Mouse (Mus musculus) lung, adult 2 months (tissue): ENCODE results near the gene Nrg4.

Experiments used
- CTCF ChIP-seq: fragments of 200-500 bp; IDR thresholded peaks from 2 replicates; pipeline ENCODE4 v1.5.1; 2011; ENCODE audit warnings: mild to moderate bottlenecking, low read length, control low read depth; ENCODE audit not compliant: insufficient read depth
- POLR2A ChIP-seq: fragments of 200-500 bp; IDR thresholded peaks from 2 replicates; pipeline ENCODE4 v1.6.1; 2011; ENCODE audit warnings: low read depth, mild to moderate bottlenecking, control low read depth, low read length, borderline replicate concordance; ENCODE audit errors: extremely low read depth

- TF ChIP-seq CTCF (no peak), POLR2A (no peak)
These were observed 34.7 kb downstream of the Nrg4 start for GRCm38 (mm10) chr9:55291966-55292365.
